Mouse (Mus musculus): Measurements from ENCODE around the gene Adora1.

Adora1 gene

DNA sequence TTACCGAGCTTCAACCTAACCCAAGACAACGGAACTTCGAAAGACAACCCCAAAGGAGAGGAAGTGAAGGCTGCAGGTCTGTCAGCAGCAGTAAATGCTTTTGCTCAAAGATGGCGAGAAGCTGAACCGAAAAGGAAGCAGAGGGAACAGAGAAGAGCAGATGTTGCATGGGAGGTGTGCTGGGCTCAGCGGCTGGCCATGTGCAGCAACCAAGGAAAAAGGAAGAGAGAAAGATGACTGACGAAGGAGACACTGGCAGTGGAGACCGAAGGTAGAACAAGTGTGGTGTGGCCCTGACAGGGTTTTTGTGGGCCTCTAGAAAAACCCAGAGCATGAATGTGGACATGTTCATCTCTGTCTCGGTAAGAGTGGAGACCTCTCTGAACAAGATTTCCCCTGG is 5.5 kb upstream of the Adora1 start:
- DNase-seq (ENCODE audit: low read depth, low spot score) = no peak

DNA sequence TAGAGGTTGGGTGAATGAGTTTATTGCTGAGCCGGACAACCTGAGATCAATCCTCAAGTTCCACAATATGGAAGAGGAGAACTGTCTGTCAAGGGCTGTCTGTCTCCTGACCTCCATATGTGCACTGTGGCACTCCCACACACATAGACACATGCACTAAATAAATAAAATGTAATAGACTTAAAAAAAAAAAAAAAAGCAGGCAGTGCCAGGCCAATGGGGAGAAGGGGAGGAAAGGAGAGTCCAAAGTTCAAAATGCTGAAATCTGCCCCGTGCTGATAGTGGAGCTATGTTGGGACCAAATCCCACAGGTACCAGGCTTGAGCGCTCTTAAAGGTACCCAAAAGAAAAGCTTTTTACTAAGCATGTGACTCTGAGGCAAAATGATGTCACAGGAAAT is 2.2 kb upstream of the Adora1 start:
- DNase-seq (ENCODE audit: low read depth, low spot score) = no peak

DNA sequence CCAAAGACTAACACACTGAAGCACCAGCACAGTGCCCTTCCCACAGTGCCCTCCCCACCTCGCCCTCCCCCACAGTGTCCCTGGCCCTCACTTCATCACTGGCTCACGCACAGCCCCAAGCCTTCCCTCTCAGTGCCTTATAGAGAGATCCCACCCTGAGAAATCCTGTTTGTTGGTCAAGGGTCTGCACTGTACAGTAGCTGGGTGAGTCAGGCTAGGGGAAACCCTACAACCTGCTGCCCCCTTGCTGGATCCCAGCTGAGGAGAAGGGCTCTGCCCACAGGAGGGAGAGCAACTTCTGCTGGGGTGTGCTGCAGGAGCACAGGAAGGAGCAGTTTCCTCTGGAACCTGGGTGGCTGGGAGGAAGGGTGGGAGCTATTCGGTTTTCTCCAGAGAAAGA is 911 bp upstream of the Adora1 start:
- DNase-seq (ENCODE audit: low read depth, low spot score) = no peak

DNA sequence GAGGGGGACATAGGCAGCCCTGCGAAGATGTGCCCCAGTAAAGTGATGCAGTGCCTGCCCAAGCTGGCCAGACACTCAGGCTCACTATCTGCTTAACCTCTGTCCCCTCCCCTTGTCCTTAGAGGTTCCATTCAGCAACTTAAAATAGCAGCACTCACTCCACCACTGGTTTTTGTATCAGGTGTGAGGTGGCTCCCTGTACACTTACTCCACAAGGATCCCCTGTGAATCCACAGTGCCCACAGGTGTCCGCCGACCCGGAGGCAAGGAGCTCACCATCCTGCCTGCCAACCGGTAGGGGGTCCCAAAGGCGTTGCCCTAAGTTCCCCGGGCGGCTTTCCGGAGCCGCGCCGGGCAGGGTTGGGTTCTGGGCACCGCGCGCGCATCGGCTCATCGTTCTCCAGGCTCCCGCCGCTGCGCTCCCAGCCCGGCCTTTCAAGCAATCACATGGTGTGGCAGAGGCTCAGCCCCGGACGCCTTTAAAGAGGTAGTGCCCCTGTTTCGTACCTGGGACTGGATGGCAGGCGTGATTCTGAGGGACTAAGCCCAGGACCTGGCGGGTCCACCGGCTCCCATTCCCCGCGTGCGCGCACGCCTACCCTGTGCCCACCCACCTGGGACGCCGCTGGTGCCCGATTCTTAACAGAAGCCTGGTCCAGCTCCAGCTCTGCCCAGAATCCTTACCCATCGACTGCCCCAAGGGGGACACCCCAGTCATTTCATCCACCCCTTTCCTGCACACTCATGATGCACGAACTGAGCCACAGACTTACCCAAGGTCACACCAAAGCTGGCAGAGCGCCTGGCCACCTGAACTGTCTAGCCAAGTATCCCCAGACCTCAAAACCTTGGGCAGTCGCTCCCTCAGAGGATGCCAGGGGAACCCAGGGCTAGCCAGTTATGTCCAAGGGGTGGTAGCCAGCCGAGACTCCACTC is 508 bp downstream of the Adora1 start:
- no peak for DNase-seq (ENCODE audit: low read depth, low spot score)

DNA sequence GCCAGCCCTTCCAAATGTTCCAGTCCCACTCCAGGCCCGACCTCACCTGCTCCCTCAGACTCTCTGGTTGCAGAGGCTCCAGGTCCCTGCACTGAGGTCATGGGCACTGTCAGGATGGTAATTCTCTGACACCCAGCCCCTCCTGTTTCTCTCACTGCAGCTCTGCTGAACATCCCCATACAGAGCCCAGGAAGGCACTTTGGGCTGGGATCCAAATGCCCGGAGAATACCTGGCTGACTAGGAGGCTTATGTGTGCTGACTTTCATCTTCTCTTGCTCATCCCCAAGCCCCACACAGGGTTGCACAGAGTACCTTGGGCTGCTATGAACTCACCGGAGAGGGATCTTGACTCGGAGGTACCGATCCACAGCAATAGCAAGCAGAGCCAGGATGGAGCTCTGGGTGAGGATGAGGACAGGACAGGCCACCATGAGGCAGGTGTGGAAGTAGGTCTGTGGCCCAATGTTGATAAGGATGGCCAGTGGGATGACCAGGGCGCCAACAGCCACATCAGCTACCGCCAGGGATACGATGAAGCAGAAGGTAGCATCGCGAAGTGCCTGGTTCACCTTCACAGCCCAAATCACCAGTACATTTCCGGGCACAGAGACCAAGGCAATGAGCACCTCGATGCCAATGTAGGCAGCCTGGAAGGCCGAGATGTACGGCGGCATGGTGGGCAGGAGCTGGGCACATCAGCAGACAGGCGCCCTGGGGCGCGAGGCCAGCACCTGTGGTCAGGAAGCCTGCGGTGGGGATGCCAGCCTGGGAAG is 1.4 kb downstream of the Adora1 start:
- DNase-seq (ENCODE audit: low read depth, low spot score) = no peak

DNA sequence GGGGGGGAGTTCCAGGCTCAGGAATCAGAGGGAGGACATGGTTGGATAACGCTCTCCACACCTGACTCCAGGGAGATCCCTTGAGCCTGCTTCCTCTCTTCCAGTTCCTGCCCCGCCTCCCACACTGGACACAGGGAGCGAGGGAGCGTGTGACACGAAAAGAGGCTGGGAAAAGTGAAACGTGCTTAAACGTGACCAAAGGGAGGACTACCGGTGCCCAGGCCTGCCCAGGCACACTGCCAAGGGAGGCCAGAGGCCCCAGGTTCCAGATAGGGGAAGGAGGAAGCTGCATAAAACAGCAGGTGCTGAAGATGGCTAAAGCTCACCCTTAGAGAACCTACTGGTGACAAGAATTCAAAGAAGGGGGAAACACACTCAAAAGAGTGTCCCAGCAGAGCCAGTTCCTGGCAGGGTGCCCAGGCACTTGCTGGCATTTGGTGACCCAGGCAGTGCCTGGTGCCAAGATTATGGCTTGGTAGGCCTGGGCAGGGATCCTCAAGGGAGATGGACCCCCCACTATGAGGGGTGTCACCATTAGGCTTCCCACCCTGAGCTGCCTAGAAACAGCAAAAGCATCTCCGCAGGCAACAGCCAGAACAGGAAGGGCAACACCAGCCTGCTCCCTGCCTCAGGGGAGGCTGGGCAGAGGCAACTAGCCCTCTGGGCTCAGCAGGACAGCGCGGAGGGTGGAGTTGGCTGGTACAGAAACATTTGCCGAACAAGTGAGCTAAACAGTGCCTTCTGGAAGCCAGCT is 2.3 kb downstream of the Adora1 start:
- DNase-seq (ENCODE audit: low read depth, low spot score) = no peak

DNA sequence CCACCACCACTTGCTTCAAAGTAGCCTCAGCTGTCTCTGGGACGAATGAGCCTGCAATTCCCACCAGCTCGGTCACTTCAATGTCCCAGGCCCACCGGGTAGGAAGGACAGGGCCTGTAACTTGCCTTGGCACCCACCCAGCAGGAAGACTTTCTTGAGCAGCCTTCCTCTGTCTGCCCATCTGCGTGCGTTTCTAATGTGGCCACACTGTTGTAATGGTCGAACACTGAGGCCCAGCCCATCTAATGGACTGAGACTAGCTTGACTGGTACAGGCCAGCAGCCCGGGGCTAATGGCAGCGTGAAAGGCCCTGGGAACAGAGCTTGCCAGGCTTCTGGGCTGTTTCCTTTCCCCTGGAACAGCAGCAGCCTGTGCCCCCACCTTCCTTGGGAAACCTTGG is 2.9 kb downstream of the Adora1 start:
- no peak for DNase-seq (ENCODE audit: low read depth, low spot score)

DNA sequence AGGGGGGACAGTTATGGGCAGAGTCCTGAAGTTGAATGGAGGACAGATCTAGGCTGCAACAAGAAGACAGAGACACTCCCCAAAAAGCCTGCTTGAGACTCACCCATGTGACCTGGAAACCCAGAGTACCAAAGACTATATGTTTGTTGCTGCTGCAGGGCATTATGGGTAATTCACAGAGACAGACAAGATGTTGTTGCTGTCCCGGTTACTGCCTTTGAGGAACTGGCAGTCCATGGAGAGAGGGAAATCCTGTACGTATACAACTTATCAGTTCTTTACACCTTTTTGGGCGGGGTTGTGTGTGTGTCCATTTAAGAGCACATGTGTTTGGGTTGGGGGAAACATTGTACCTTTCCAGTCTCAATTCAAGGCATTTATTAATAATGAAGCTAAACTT is 3.5 kb downstream of the Adora1 start:
- DNase-seq (ENCODE audit: low read depth, low spot score) = no peak

DNA sequence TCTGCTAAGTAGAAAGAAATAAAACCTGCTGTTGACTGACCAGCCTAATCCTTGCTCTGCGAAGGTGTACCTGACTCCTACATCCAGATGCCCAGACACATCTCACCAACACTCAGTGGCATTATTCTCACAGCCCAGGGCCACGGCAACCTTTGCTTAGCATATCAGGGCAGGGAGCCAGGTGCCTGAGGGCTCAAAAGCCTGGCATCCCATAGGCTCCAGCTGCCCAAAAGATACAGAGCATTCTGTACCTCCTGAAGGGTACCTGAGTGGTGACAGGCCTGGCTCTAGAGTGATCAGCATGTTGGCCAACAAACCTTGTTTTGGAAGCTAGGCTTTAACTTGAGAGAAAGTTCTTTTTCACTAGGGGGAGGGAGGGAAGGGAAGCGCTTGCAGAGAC is 4.0 kb downstream of the Adora1 start:
- no peak for DNase-seq (ENCODE audit: low read depth, low spot score)

DNA sequence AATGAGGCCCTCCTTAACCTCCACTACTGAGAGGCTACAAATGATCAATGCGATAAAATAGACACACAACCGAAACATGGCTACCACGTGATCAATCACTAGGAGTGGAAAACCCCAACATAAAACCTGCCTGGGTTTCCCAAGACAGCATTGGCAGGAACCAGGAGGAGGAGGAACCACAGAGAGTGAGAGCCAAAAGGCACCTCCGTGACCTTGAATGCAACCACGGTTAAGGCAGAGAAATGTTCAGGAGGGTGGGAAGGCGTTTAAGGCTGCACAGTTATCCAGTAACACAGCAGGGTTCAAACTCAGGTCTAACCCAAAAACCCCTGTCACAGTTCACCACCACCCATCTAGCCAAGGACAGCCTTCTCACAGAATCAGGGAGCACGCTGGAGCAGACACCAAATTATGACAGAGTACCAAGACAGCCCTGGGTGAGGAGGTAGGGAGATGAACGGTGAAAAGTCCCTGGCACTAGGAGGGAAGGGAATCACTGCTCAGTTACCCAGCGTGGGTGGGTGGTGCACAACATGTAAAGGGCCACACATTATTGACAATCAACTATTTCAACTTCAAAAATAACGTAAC is 4.5 kb downstream of the Adora1 start:
- no peak for DNase-seq (ENCODE audit: low read depth, low spot score)

DNA sequence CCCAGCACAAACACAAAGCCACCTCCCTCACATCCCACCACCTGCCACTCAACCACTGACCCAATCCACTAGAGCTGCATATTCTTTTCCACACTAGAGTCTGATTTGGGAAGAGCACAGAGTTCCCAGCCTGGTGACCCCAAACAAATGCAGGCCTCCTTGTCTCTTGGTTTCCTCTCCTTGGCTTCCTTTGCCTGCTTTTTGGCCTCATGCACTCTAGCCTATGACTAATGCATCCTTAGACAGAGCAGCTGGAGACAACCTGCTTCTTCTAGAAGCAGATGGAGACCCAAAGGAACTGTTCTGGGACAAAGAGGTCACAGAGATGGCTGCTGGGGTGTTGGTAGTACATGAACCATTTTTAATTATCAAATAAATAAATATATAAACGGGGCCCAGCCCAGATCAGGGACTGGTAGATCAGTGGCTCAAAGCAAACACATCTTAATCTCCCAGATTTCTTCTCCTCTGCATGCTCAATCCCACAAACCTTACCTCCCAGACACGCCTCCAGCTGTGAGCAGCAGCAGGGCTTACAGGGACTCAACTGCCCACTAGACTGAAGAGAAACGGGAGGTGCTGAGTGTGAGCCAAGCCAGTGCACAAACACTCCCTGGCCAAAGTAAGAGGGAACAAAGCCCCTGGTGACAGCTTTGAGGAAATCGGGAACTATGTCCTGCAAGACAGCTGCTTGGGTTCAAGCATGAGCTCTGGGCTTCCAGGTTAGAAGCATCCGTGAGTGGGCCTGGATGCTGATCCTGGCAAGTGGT is 5.2 kb downstream of the Adora1 start:
- DNase-seq (ENCODE audit: low read depth, low spot score) = no peak

DNA sequence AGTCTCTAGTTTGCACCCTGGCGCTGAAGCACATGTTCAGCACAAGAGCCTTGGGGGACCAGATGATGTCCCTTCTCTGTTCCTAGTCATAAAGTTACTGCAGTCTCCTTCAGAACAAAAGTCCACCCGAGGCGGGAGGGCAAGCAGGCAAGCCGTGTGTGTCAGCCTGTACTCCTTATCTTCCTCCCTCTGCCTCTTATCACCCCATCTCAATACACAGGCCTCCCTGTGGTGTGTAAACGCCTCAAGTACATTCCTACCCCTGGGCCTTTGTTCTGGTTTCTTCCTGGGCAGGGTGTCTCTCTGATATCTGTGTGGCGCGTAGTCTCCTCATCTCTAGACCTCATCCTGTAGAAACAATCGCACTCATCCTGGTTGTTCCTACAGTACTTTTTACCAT is 8.5 kb downstream of the Adora1 start:
- no peak for DNase-seq (ENCODE audit: low read depth, low spot score)

DNA sequence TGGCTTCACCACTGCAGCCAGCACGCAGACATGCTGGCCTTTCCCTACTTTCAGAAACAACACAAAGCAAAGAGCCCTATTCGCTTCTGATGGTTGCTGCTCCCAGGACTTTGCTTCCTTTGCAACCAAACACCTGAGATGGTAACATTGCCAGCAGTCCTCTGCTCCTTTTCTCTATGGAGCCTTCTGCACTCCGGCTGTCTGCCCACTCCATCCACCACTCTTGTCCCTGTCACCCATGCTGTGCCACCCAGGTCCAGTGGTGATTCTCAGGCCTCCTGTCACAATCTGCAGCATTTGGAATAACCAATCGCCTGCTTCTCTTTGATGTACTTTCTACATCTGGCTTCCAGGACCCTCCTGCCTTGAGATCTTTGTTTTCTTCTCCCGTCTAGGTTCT is 9.9 kb downstream of the Adora1 start:
- DNase-seq (ENCODE audit: low read depth, low spot score) = no peak

DNA sequence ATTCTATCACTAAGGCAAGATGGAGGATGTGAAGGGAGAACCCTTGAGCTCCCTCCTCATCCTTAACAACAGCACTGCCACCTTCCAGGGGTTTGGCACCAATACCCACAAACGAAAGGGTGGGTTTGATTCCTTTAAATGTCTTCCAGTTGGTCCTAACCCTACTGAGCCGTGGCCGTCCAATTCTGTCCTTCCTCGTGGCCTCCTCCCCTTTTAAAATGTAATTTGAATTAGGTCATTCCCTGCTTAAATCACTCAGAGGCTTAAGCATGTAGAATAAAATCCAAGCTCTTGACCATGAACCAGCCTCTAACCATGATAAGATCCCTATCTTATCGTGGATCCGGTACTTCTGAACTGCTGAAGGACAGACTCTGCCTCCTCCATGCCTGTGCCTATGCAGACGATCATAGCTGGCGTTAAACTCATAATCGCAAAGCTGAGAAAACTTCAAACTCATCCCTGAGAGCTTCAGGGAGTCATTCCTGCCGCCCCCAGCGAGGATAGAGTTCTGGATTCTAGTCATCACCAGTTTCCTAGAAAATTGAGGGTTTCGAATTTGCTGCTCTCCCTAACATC is 10.5 kb downstream of the Adora1 start:
- DNase-seq (ENCODE audit: low read depth, low spot score) = no peak

DNA sequence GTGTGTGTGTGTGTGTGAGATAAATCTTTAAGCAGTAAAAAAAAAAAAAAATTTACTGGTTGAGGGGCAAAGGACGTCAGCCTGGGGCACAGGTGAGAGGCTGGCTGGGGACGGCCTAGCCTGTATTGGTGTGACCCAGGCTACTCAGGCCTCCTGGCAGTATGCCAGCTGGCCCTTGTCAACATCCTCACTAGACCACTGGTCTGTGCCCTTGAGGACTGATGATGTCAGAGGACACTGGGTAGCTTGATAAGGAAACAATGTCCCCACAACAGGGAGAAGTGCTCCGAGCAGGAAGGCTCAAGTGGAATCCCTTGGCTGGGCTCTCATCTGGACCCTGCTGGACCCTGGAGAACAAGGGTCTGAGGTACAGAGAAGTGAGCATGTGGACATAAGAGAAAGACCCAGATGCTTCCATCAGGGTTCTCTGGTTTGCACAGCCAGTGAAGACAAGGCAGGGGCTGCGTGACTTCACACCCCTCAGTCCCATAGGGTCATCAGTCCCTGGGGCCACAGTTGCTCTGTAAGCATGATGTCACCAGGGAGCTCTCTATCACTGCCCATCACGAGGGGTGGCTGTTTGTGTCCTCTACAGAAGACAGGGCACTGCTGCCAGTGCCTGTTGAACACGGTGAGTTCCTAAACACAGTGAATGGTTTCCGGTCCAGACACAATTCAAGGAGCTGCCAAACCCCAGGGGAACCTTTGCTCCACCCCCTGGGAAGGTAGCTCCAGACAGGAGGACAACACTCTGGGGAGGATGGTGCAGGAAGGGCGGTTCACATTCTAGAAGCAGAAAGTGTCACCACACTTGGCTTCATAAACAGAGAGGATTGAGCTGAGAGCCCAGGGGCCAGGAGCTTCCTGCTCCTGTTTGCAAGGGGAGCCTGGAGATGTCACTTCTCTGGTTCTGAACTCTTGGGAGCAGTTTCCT is 12.8 kb downstream of the Adora1 start:
- no peak for DNase-seq (ENCODE audit: low read depth, low spot score)

DNA sequence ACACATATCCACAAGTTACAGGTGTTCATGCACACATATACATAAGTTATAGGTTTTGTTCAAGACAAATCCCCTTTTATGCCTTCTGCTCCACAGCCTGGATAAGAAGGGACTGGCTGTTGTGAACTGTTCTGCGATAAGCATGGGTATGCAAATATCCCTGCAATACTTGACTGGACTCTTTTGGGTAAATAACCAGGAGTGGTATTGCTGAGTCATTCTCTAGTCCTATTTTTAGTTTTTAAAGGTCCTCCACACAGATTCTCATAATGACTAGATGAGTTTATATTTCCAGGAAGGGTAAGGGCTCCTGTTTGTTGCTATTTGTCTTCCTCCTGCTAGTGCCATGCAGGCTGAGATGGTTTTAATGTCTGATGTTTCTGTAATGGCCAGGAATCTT is 14.1 kb downstream of the Adora1 start:
- no peak for DNase-seq (ENCODE audit: low read depth, low spot score)

DNA sequence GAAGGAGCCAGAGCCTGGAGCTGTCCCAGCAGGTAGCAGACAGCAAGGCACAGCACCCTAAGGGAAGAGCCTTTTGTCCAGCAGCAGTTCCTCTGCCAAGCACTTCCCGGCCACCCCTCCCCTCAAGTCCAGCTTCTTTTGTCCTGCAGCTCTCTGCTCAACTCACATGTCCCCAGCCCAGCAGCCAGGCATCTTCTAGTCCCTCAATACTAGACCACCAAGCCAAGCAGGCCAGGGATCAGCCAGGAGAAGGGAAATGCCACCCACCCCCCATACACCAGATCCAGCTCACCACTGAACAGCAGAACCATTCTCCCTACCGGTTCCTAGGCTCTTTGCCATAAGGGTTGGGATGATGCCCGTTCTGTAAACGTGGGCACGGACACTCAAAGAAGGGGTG is 15.6 kb downstream of the Adora1 start:
- DNase-seq (ENCODE audit: low read depth, low spot score) = no peak

DNA sequence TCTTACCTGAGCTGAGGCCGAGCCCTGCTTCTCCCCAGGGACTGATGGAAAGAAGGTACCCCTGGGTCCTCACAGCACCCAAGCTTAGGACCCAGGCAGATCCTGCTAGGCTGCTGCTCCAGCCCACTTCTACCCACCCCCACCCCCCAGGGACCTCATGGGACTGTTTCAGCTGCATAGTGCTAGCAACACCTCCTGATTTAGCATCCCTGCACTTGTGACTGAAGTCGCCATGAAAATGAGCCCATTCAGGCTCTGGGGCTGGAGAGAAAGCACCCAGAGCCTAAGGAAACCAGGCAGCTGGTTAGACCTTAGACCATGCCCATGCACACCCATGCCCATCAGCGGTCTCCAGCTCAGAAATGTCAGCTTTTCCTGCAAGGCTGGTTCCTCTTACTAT is 17.3 kb downstream of the Adora1 start:
- no peak for DNase-seq (ENCODE audit: low read depth, low spot score)

DNA sequence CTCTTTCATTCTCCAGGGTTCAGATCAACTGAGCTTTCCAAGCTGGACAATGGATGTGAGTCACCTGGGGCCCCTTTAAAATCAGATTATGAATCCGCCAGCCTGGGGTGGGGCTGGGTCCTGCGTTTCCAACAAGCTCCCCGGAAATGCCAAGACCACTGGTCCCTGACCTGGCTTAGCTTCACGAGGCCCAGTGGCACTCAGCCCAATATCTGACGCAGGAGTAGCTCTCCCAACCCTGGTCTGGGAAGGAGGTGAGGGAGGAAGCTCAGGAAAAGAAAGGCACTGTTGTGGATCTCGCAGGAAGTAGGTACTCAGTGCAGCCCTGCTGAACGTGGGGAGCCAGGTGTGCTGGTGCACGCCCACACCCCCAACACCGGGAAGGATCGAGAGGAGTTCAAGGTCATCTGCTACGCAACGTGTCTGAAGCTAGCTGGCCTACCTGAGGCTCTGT is 18.2 kb downstream of the Adora1 start:
- DNase-seq (ENCODE audit: low read depth, low spot score) = no peak

DNA sequence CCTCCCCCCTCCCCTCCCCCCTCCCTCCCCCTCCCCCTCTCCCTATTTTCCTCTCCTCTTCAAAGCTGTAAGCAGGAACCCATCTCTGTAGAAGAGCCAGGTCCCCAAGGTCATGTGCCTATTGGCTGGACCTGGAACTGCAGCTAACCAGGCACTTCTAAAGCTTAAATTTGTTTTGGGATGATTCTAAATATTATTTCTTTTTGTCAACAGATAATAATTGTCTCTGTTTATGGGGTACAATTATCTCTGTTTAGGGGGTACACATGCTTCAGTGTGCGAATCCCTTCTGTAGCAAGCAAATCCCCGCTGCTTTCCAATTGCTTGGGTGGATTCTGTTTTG is 18.6 kb downstream of the Adora1 start:
- DNase-seq (ENCODE audit: low read depth, low spot score) = no peak
